Mouse (Mus musculus): ENCODE results near the gene Cntn1. TPM values are rescaled to one million over a fixed set of nuclear protein-coding genes. Genes with fewer than 3 reads are reported as not detected.

Gene Cntn1
- total RNA-seq, 1 experiment = 0.62 TPM

DNA sequence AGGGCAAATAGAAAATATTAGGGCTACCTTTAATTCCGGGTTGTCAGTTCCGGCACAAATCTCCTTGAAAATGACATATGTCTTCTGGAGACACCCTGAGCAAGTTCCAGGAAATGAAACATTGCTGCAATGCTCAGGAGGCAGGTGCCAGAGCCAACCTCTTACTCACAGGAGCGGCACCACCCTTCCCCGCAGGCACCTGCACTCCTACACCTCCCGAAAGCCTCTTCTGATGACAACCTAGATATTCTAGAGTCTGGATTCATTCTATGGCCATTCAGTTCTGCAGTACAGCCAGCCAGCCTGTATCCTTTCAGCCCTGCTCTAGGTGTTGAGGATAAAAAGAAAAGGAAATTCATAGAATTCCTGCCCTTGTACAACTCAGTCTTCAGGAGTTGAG, 253.3 kb downstream of the Cntn1 start:
- Histone ChIP-seq H3K4me3 (ENCODE audit: insufficient read depth in 1 of 2, low read depth in 1 of 2, low read length in 2 of 2, poor library complexity in 1 of 2, severe bottlenecking in 1 of 2) (no peak overlapping the region), H3K4me1 (ENCODE audit: control insufficient read depth in 2 of 2, insufficient read depth in 2 of 2, low read length in 2 of 2, poor library complexity in 1 of 2) (no peaks in the 10 kb centered on the region), H3K9me3 (ENCODE audit: control insufficient read depth, insufficient read depth, low read depth, low read length) (no peaks in the 10 kb centered on the region), H3K27ac (ENCODE audit: insufficient read depth, low read depth, low read length, poor library complexity, severe bottlenecking) (no peak overlapping the region), H3K9ac (ENCODE audit: insufficient read depth, low read depth, low read length, poor library complexity, severe bottlenecking) (no peak overlapping the region), H3K36me3 (ENCODE audit: control insufficient read depth, insufficient read depth, low read length, poor library complexity, severe bottlenecking) (no peaks in the 10 kb centered on the region)
- no peak for TF ChIP-seq ZNF384 (IDR thresholded peaks at IDR 0.05; ENCODE audit: low read depth, low read length)
- no peak for DNase-seq (ENCODE audit: low read depth, low spot score)
- in situ Hi-C loops (cut with MboI; ENCODE audit: low sequenced_read_pairs in 2 of 2, unreplicated experiment in 2 of 2) = no loop called here

DNA sequence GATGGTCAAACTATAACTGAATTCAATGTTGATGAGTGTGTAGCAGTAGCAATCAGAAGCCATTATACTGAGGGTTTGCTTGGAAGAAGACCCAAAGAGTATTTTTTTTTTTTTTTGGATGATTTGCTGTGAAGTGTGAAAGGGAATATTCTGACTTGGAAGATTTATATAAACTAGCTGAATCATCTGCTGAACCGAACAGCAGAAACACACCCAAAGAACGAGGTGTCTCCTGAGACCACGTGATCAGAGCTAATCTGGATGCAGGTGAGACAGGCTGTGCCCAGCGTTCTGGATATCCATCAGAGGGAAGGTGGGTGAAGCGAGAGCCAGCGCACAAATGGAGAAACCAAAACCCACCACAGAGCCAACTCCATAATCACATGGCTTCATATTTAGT, 271.0 kb downstream of the Cntn1 start:
- no peak for TF ChIP-seq CHD2 (IDR thresholded peaks at IDR 0.05; ENCODE audit: low read depth, low read length)
- no peaks in the 10 kb centered on the region for H3K9me3 ChIP-seq (ENCODE audit: control insufficient read depth, insufficient read depth, low read depth, low read length)
- in situ Hi-C loops (cut with MboI; ENCODE audit: low sequenced_read_pairs in 2 of 2, unreplicated experiment in 2 of 2) = no loop called here
- H3K9ac ChIP-seq (ENCODE audit: insufficient read depth, low read depth, low read length, poor library complexity, severe bottlenecking) = no peak overlapping the region
- no peak for DNase-seq (ENCODE audit: low read depth, low spot score)
- no peaks in the 10 kb centered on the region for H3K36me3 ChIP-seq (ENCODE audit: control insufficient read depth, insufficient read depth, low read length, poor library complexity, severe bottlenecking)
- H3K4me3 ChIP-seq (ENCODE audit: insufficient read depth in 1 of 2, low read depth in 1 of 2, low read length in 2 of 2, poor library complexity in 1 of 2, severe bottlenecking in 1 of 2) = no peak overlapping the region
- no peak overlapping the region for H3K27ac ChIP-seq (ENCODE audit: insufficient read depth, low read depth, low read length, poor library complexity, severe bottlenecking)
- no peaks in the 10 kb centered on the region for H3K4me1 ChIP-seq (ENCODE audit: control insufficient read depth in 2 of 2, insufficient read depth in 2 of 2, low read length in 2 of 2, poor library complexity in 1 of 2)

DNA sequence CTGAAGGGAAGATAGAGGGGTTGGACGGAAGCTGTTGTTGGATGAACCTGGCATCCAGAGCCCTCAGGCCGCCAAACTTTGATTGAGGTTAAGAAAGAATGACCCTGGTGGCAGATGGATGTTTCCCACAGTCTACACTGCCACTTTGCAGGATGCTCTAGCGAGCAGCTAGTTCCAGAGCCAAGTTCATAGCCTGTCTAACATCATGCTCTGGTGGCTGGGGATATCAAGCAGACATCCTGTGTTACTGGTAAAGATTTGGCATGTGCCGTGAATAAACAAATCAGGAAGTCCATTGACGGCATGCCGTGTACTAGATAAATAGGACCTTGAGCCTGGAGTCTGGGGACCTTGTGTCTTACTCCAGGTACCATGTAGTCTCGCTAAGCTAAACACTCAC, 276.1 kb downstream of the Cntn1 start:
- in situ Hi-C loops (cut with MboI; ENCODE audit: low sequenced_read_pairs in 2 of 2, unreplicated experiment in 2 of 2) = no loop called here
- H3K9me3 ChIP-seq (ENCODE audit: control insufficient read depth, insufficient read depth, low read depth, low read length) = no peaks in the 10 kb centered on the region
- no peak overlapping the region for H3K27ac ChIP-seq (ENCODE audit: insufficient read depth, low read depth, low read length, poor library complexity, severe bottlenecking)
- no peaks in the 10 kb centered on the region for H3K4me1 ChIP-seq (ENCODE audit: control insufficient read depth in 2 of 2, insufficient read depth in 2 of 2, low read length in 2 of 2, poor library complexity in 1 of 2)
- no peak for TF ChIP-seq HCFC1 (IDR thresholded peaks at IDR 0.05; ENCODE audit: borderline replicate concordance, insufficient read depth, low read length)
- no peak for TF ChIP-seq CHD2 (IDR thresholded peaks at IDR 0.05; ENCODE audit: low read depth, low read length)
- no peak for TF ChIP-seq ZNF384 (IDR thresholded peaks at IDR 0.05; ENCODE audit: low read depth, low read length)
- TF ChIP-seq MAFK (IDR thresholded peaks at IDR 0.05; ENCODE audit: insufficient read depth, low read depth, low read length) = no peak
- TF ChIP-seq ZC3H11A (IDR thresholded peaks at IDR 0.05; ENCODE audit: borderline replicate concordance, low read depth, low read length) = no peak
- no peak overlapping the region for H3K4me3 ChIP-seq (ENCODE audit: insufficient read depth in 1 of 2, low read depth in 1 of 2, low read length in 2 of 2, poor library complexity in 1 of 2, severe bottlenecking in 1 of 2)
- DNase-seq (ENCODE audit: low read depth, low spot score) = no peak
- H3K9ac ChIP-seq (ENCODE audit: insufficient read depth, low read depth, low read length, poor library complexity, severe bottlenecking) = no peak overlapping the region
- no peaks in the 10 kb centered on the region for H3K36me3 ChIP-seq (ENCODE audit: control insufficient read depth, insufficient read depth, low read length, poor library complexity, severe bottlenecking)

DNA sequence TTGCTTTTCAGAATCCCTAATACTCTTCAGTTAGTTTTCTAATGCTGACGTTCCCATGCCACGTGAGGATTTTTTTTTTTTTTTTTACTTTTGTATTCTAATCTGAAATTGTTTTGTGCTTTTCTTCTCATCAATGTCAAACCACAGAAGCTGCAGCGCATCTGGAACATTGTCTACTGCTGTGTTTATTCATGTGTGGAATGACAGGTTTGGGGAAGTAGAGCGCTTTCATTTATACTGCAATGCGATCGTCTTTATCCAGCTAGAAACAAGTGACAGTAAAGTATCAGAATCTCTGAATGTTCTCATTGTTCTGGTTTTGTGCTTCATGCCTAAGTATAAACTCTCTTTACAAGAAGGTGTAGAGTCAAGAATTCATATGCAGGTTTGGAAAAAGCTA, 289.3 kb downstream of the Cntn1 start:
- DNase-seq (ENCODE audit: low read depth, low spot score) = no peak
- H3K9ac ChIP-seq (ENCODE audit: insufficient read depth, low read depth, low read length, poor library complexity, severe bottlenecking) = no peak overlapping the region
- no peaks in the 10 kb centered on the region for H3K36me3 ChIP-seq (ENCODE audit: control insufficient read depth, insufficient read depth, low read length, poor library complexity, severe bottlenecking)
- no peak overlapping the region for H3K27ac ChIP-seq (ENCODE audit: insufficient read depth, low read depth, low read length, poor library complexity, severe bottlenecking)
- in situ Hi-C loops (cut with MboI; ENCODE audit: low sequenced_read_pairs in 2 of 2, unreplicated experiment in 2 of 2) = no loop called here
- H3K9me3 ChIP-seq (ENCODE audit: control insufficient read depth, insufficient read depth, low read depth, low read length) = no peaks in the 10 kb centered on the region
- no peak overlapping the region for H3K4me3 ChIP-seq (ENCODE audit: insufficient read depth in 1 of 2, low read depth in 1 of 2, low read length in 2 of 2, poor library complexity in 1 of 2, severe bottlenecking in 1 of 2)
- TF ChIP-seq MAFK (IDR thresholded peaks at IDR 0.05; ENCODE audit: insufficient read depth, low read depth, low read length) (no peak), HCFC1 (IDR thresholded peaks at IDR 0.05; ENCODE audit: borderline replicate concordance, insufficient read depth, low read length) (no peak), ZNF384 (IDR thresholded peaks at IDR 0.05; ENCODE audit: low read depth, low read length) (no peak), ZC3H11A (IDR thresholded peaks at IDR 0.05; ENCODE audit: borderline replicate concordance, low read depth, low read length) (no peak), CHD2 (IDR thresholded peaks at IDR 0.05; ENCODE audit: low read depth, low read length) (no peak)
- no peaks in the 10 kb centered on the region for H3K4me1 ChIP-seq (ENCODE audit: control insufficient read depth in 2 of 2, insufficient read depth in 2 of 2, low read length in 2 of 2, poor library complexity in 1 of 2)

DNA sequence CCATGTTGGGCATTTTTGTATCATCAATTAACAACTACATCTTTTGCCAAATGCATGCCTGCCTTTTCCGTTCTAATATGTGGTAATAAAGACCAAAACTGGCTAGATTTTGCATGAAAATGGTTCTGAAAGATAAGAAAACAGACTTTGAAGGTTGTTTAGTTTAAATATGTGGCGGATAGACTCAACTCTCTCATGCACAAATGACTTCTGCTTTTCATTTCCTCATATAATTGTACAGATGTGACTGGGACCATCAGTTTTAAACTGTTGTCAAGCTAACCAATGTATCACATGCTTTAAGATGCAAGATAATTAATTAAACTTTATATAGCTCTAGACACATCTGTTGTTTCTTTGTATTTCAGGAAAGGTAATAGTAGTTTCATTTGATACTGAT, 290.5 kb downstream of the Cntn1 start:
- in situ Hi-C loops (cut with MboI; ENCODE audit: low sequenced_read_pairs in 2 of 2, unreplicated experiment in 2 of 2) = no loop called here
- H3K9me3 ChIP-seq (ENCODE audit: control insufficient read depth, insufficient read depth, low read depth, low read length) = no peaks in the 10 kb centered on the region
- H3K27ac ChIP-seq (ENCODE audit: insufficient read depth, low read depth, low read length, poor library complexity, severe bottlenecking) = no peak overlapping the region
- no peak overlapping the region for H3K9ac ChIP-seq (ENCODE audit: insufficient read depth, low read depth, low read length, poor library complexity, severe bottlenecking)
- TF ChIP-seq HCFC1 (IDR thresholded peaks at IDR 0.05; ENCODE audit: borderline replicate concordance, insufficient read depth, low read length) = no peak
- TF ChIP-seq ZNF384 (IDR thresholded peaks at IDR 0.05; ENCODE audit: low read depth, low read length) = no peak
- no peak for DNase-seq (ENCODE audit: low read depth, low spot score)
- no peaks in the 10 kb centered on the region for H3K36me3 ChIP-seq (ENCODE audit: control insufficient read depth, insufficient read depth, low read length, poor library complexity, severe bottlenecking)
- H3K4me3 ChIP-seq (ENCODE audit: insufficient read depth in 1 of 2, low read depth in 1 of 2, low read length in 2 of 2, poor library complexity in 1 of 2, severe bottlenecking in 1 of 2) = no peak overlapping the region
- H3K4me1 ChIP-seq (ENCODE audit: control insufficient read depth in 2 of 2, insufficient read depth in 2 of 2, low read length in 2 of 2, poor library complexity in 1 of 2) = no peaks in the 10 kb centered on the region
